ENCODE assay signal across 30 mouse cellular contexts in genomic region chr5:35721933-35722332, GRCm38 (mm10). TPM values are rescaled to one million over a fixed set of nuclear protein-coding genes. Genes with fewer than 3 reads are reported as not detected.
DNase-seq lines count a peak whose midpoint lies in the region; ATAC-seq and TF ChIP-seq lines count a peak whose summit lies in the region.
"Had no signal": no experiment of that assay in that cellular context is flagged by ENCODE, and none has a peak within 500 bp of the region (broad histone marks: within the 10 kb centered on the region; RNA-seq: fewer than 3 reads in every experiment).

No protein-coding gene starts in this region.

- TF ChIP-seq EP300 in ES-Bruce4 (IDR thresholded peaks at IDR 0.05; ENCODE audit: insufficient read depth, low read depth, low read length), result no peak

- no peak overlapping the region for H3K4me3 ChIP-seq in liver, adult 2 months (ENCODE audit: insufficient read depth, low read depth, low read length)
- H3K4me3 ChIP-seq in liver, embryonic 11.5 days (ENCODE audit: low read depth, low read length), result no peak overlapping the region
- no peak overlapping the region for H3K4me3 ChIP-seq in ES-Bruce4 (ENCODE audit: low read depth, low read length)
- no peak overlapping the region for H3K4me3 ChIP-seq in ES-E14 (ENCODE audit: insufficient read depth in 1 of 2, low read depth in 1 of 2, low read length in 2 of 2, poor library complexity in 1 of 2, severe bottlenecking in 1 of 2)
- no peak overlapping the region for H3K4me3 ChIP-seq in bone marrow macrophage, adult 2 months (ENCODE audit: insufficient read depth, low read length)
- H3K4me3 ChIP-seq: embryonic facial prominence, embryonic 10.5 days; embryonic facial prominence, embryonic 13.5 days; erythroblast, embryonic 14.5 days; forebrain, embryonic 12.5 days; forebrain, embryonic 15.5 days; heart, embryonic 15.5 days; hindbrain, embryonic 10.5 days; hindbrain, embryonic 13.5 days; intestine, embryonic 15.5 days had no signal

- TF ChIP-seq POLR2A in liver, adult 2 months (IDR thresholded peaks at IDR 0.05; ENCODE audit: extremely low read depth, insufficient read depth, low read length), result no peak
- TF ChIP-seq POLR2A in ES-Bruce4 (IDR thresholded peaks at IDR 0.05; ENCODE audit: insufficient read depth, low read length), result no peak
- TF ChIP-seq POLR2A in bone marrow macrophage, adult 2 months (IDR thresholded peaks at IDR 0.05; ENCODE audit: borderline replicate concordance, low read depth, low read length), result no peak

- no peaks in the 10 kb centered on the region for H3K27me3 ChIP-seq in liver, adult 2 months (ENCODE audit: control insufficient read depth, insufficient read depth, low read length)
- no peaks in the 10 kb centered on the region for H3K27me3 ChIP-seq in liver, embryonic 11.5 days (replicated peaks; ENCODE audit: control insufficient read depth, insufficient read depth, low read length)
- no peaks in the 10 kb centered on the region for H3K27me3 ChIP-seq in ES-Bruce4 (ENCODE audit: control insufficient read depth, insufficient read depth, low read length, poor library complexity, severe bottlenecking)
- H3K27me3 ChIP-seq: embryonic facial prominence, embryonic 13.5 days; forebrain, embryonic 12.5 days; forebrain, embryonic 15.5 days; heart, embryonic 15.5 days; hindbrain, embryonic 13.5 days; intestine, embryonic 15.5 days had no signal

- H3K9me3 ChIP-seq in liver, embryonic 11.5 days (ENCODE audit: control insufficient read depth, low read length), result no peaks in the 10 kb centered on the region
- H3K9me3 ChIP-seq in ES-Bruce4 (replicated peaks; ENCODE audit: control insufficient read depth, insufficient read depth, low read length, poor library complexity, severe bottlenecking), result no peaks in the 10 kb centered on the region
- no peaks in the 10 kb centered on the region for H3K9me3 ChIP-seq in ES-E14 (ENCODE audit: control insufficient read depth, insufficient read depth, low read depth, low read length)
- H3K9me3 ChIP-seq: embryonic facial prominence, embryonic 10.5 days; embryonic facial prominence, embryonic 13.5 days; forebrain, embryonic 12.5 days; forebrain, embryonic 15.5 days; heart, embryonic 15.5 days; hindbrain, embryonic 10.5 days; hindbrain, embryonic 13.5 days; intestine, embryonic 15.5 days had no signal

- TF ChIP-seq CTCF in liver, adult 2 months (IDR thresholded peaks at IDR 0.05; ENCODE audit: low read depth, low read length), result no peak
- no peak for TF ChIP-seq CTCF in ES-Bruce4 (IDR thresholded peaks at IDR 0.05; ENCODE audit: low read depth, low read length)
- TF ChIP-seq CTCF in bone marrow macrophage, adult 2 months (IDR thresholded peaks at IDR 0.05; ENCODE audit: low read depth, low read length), result no peak

- no peak for ATAC-seq in liver, embryonic 11.5 days (replicated peaks; ENCODE audit: low FRiP score)
- ATAC-seq: forebrain, embryonic 15.5 days; hindbrain, embryonic 16.5 days; intestine, embryonic 15.5 days had no signal

- DNase-seq in liver, adult 2 months (ENCODE audit: extremely low read depth, low read depth, low spot score), result no peak
- DNase-seq in liver, embryonic 11.5 days (ENCODE audit: low spot score), result no peak
- no peak for DNase-seq in ES-E14 (ENCODE audit: low read depth, low spot score)
- no peak for DNase-seq in thymus, postnatal 0 days (ENCODE audit: low spot score)
- no peak for DNase-seq in B cell, adult 2 months
- DNase-seq in lung, postnatal 14 days, result no peak
- DNase-seq: adrenal gland, postnatal 10 days; adrenal gland, postnatal 36 days; cerebellum, adult 11-12 months; cerebellum, adult 8-10 months; cerebellum, postnatal 10 days; cerebellum, postnatal 36 days; embryo, embryonic 11 days; gastrocnemius, adult 2 months; gastrocnemius, postnatal 14 days; heart, adult 18-20 months; heart, postnatal 36 days had no signal

- H3K79me2 ChIP-seq in liver, adult 2 months (ENCODE audit: control insufficient read depth, insufficient read depth, low read length), result 0 out of 2 replicates have a peak, but pooled peaks cover 2% of the 10 kb centered on the region

- H3K9ac ChIP-seq in liver, adult 2 months (ENCODE audit: low read depth, low read length), result no peak overlapping the region
- no peak overlapping the region for H3K9ac ChIP-seq in liver, embryonic 11.5 days (ENCODE audit: low read depth, low read length)
- H3K9ac ChIP-seq in ES-Bruce4 (ENCODE audit: low read depth, poor library complexity, severe bottlenecking) (no peak overlapping the region), ES-E14 (ENCODE audit: insufficient read depth, low read depth, low read length, poor library complexity, severe bottlenecking) (no peak overlapping the region)
- H3K9ac ChIP-seq: embryonic facial prominence, embryonic 13.5 days; forebrain, embryonic 12.5 days; forebrain, embryonic 15.5 days; heart, embryonic 15.5 days; hindbrain, embryonic 13.5 days; intestine, embryonic 15.5 days had no signal

- in situ Hi-C loops in ES-E14 (cut with MboI; ENCODE audit: low sequenced_read_pairs in 2 of 2, unreplicated experiment in 2 of 2), result no loop called here

- no peaks in the 10 kb centered on the region for H3K36me3 ChIP-seq in liver, adult 2 months (ENCODE audit: control insufficient read depth, insufficient read depth, low read length)
- H3K36me3 ChIP-seq in liver, embryonic 11.5 days (ENCODE audit: control insufficient read depth, insufficient read depth, low read length), result no peaks in the 10 kb centered on the region
- H3K36me3 ChIP-seq in ES-Bruce4 (ENCODE audit: control insufficient read depth, insufficient read depth, low read length, poor library complexity, severe bottlenecking), result no peaks in the 10 kb centered on the region
- H3K36me3 ChIP-seq in ES-E14 (ENCODE audit: control insufficient read depth, insufficient read depth, low read length, poor library complexity, severe bottlenecking), result peaks cover under 1% of the 10 kb centered on the region; the same call in 1 of the 2 replicates
- H3K36me3 ChIP-seq: embryonic facial prominence, embryonic 10.5 days; embryonic facial prominence, embryonic 13.5 days; forebrain, embryonic 12.5 days; forebrain, embryonic 15.5 days; heart, embryonic 15.5 days; hindbrain, embryonic 10.5 days; hindbrain, embryonic 13.5 days; intestine, embryonic 15.5 days had no signal

- WGBS in liver, adult 2 months, result 80% methylated on average over 2 of the region's 2 CpGs
- 85% methylated on average over 2 of the region's 2 CpGs for WGBS in liver, embryonic 11.5 days

- peaks cover 3% of the 10 kb centered on the region; the same call in 1 of the 2 replicates for H3K4me1 ChIP-seq in liver, adult 2 months (ENCODE audit: control insufficient read depth, insufficient read depth, low read length)
- H3K4me1 ChIP-seq in liver, embryonic 11.5 days (replicated peaks; ENCODE audit: control insufficient read depth, insufficient read depth, low read length), result peaks cover 6% of the 10 kb centered on the region; the same call in 1 of the 2 replicates
- peaks cover 7% of the 10 kb centered on the region for H3K4me1 ChIP-seq in ES-Bruce4 (ENCODE audit: control insufficient read depth, insufficient read depth, low read length)
- H3K4me1 ChIP-seq in ES-E14 (ENCODE audit: control insufficient read depth in 2 of 2, insufficient read depth in 2 of 2, low read length in 2 of 2, poor library complexity in 1 of 2), result peaks cover 5 to 44% of the 10 kb centered on the region in 2 experiments
- peaks cover 66% of the 10 kb centered on the region for H3K4me1 ChIP-seq in bone marrow macrophage, adult 2 months (ENCODE audit: control insufficient read depth, insufficient read depth, low read length)
- H3K4me1 ChIP-seq: embryonic facial prominence, embryonic 13.5 days; forebrain, embryonic 12.5 days; forebrain, embryonic 15.5 days; hindbrain, embryonic 13.5 days had no signal

- H3K4me2 ChIP-seq in liver, embryonic 11.5 days, result no peak overlapping the region
- H3K4me2 ChIP-seq: embryonic facial prominence, embryonic 13.5 days; forebrain, embryonic 12.5 days; forebrain, embryonic 15.5 days; heart, embryonic 15.5 days; hindbrain, embryonic 13.5 days; intestine, embryonic 15.5 days had no signal

- peak overlapping the region; percentile 21 for H3K27ac ChIP-seq in liver, adult 2 months (replicated peaks; ENCODE audit: insufficient read depth, low read depth, low read length)
- H3K27ac ChIP-seq in liver, embryonic 11.5 days (ENCODE audit: low read depth, low read length), result no peak overlapping the region
- peak overlapping the region; percentile 75 for H3K27ac ChIP-seq in ES-Bruce4 (ENCODE audit: insufficient read depth, low read length)
- peak overlapping the region; percentile 66 for H3K27ac ChIP-seq in ES-E14 (ENCODE audit: insufficient read depth, low read depth, low read length, poor library complexity, severe bottlenecking)
- peak overlapping the region; percentile 25 for H3K27ac ChIP-seq in bone marrow macrophage, adult 2 months (ENCODE audit: insufficient read depth, low read depth, low read length)
- H3K27ac ChIP-seq: embryonic facial prominence, embryonic 10.5 days; embryonic facial prominence, embryonic 13.5 days; forebrain, embryonic 12.5 days; forebrain, embryonic 15.5 days; hindbrain, embryonic 10.5 days; hindbrain, embryonic 13.5 days; intestine, embryonic 15.5 days had no signal

RNA-seq across cellular contexts. Expression of gene Sh3tc1, which starts 17.9 kb away (rescaled TPM):
- 4.8 and 5.2 TPM in 2 replicates for total RNA-seq in liver, adult 2 months (2014; rRNA removed)
- 2.1 and 3.0 TPM in 2 replicates for polyA plus RNA-seq in liver, adult 2 months (2012; rRNA removed)
- polyA plus RNA-seq in liver, embryonic 11.5 days (2014; fragmentation: Nextera tagmentation; extraction: Ambion mirVana), result 4.0 and 4.3 TPM in 2 replicates
- polyA plus RNA-seq in ES-Bruce4 (2011; ENCODE audit: insufficient read depth, insufficient read length, low read depth, missing spikeins), result 3.6 and 5.1 TPM in 2 replicates
- 5.1 and 5.9 TPM in 2 replicates for total RNA-seq in ES-E14 (2012; rRNA removed)
- 18.2 and 23.0 TPM in 2 replicates for polyA plus RNA-seq in bone marrow macrophage, adult 2 months (2012; ENCODE audit: insufficient read depth, insufficient read length, missing spikeins)
- 2.1 and 2.2 TPM in 2 replicates for polyA plus RNA-seq in thymus, postnatal 0 days (2015; fragmentation: Nextera tagmentation; extraction: Ambion mirVana)
- total RNA-seq: MEL had no signal

RNA-seq across cellular contexts. Expression of gene Ablim2, which starts 35.7 kb away (rescaled TPM):
- total RNA-seq in liver, adult 2 months (2014; rRNA removed), result 1.9 and 2.3 TPM in 2 replicates
- polyA plus RNA-seq in liver, adult 2 months (2012; rRNA removed), result 3.5 and 5.9 TPM in 2 replicates
- polyA plus RNA-seq in liver, embryonic 11.5 days (2014; fragmentation: Nextera tagmentation; extraction: Ambion mirVana), result 0.18 and 0.29 TPM in 2 replicates
- 3.8 and 6.1 TPM in 2 replicates for polyA plus RNA-seq in ES-Bruce4 (2011; ENCODE audit: insufficient read depth, insufficient read length, low read depth, missing spikeins)
- 0.95 and 1.6 TPM in 2 replicates for total RNA-seq in ES-E14 (2012; rRNA removed)
- polyA plus RNA-seq in bone marrow macrophage, adult 2 months (2012; ENCODE audit: insufficient read depth, insufficient read length, missing spikeins), result 3.4 and 5.6 TPM in 2 replicates
- 0.74 and 0.91 TPM in 2 replicates for polyA plus RNA-seq in thymus, postnatal 0 days (2015; fragmentation: Nextera tagmentation; extraction: Ambion mirVana)
- total RNA-seq: MEL had no signal
- polyA plus RNA-seq: erythroblast, embryonic 14.5 days had no signal

RNA-seq across cellular contexts. Expression of gene Htra3, which starts 42.4 kb away (rescaled TPM):
- total RNA-seq in liver, adult 2 months (2014; rRNA removed), result 0.83 and 1.2 TPM in 2 replicates
- 0.97 and 1.3 TPM in 2 replicates for polyA plus RNA-seq in liver, adult 2 months (2012; rRNA removed)
- polyA plus RNA-seq in liver, embryonic 11.5 days (2014; fragmentation: Nextera tagmentation; extraction: Ambion mirVana), result 1.7 and 2.3 TPM in 2 replicates
- polyA plus RNA-seq in ES-Bruce4 (2011; ENCODE audit: insufficient read depth, insufficient read length, low read depth, missing spikeins), result 1.9 and 2.0 TPM in 2 replicates
- total RNA-seq in ES-E14 (2012; rRNA removed), result 0.16 and 0.71 TPM in 2 replicates
- polyA plus RNA-seq in bone marrow macrophage, adult 2 months (2012; ENCODE audit: insufficient read depth, insufficient read length, missing spikeins), result 0.98 and 1.1 TPM in 2 replicates
- 8.9 and 10.4 TPM in 2 replicates for polyA plus RNA-seq in thymus, postnatal 0 days (2015; fragmentation: Nextera tagmentation; extraction: Ambion mirVana)
- total RNA-seq: MEL had no signal
- polyA plus RNA-seq: erythroblast, embryonic 14.5 days had no signal
